Mouse (Mus musculus): Measurements from ENCODE around the gene Fmod. TPM values are rescaled to one million over a fixed set of nuclear protein-coding genes. Genes with fewer than 3 reads are reported as not detected.
A peak's percentile ranks its signal among the peaks of the same experiment; 100 is the strongest.

Gene Fmod
- 2.2 and 3.6 TPM in 2 replicates for polyA plus RNA-seq (2014; fragmentation: Nextera tagmentation; extraction: Ambion mirVana)

- Histone ChIP-seq H3K4me2 (ENCODE audit: low read depth, low read length, severe bottlenecking) (no peak within 1 kb of the TSS), H3K4me3 (ENCODE audit: low read depth, low read length) (no peak within 1 kb of the TSS), H3K27ac (ENCODE audit: low read depth, low read length) (no peak within 1 kb of the TSS), H3K27me3 (ENCODE audit: control insufficient read depth, insufficient read depth, low read length) (no peaks in the 10 kb centered on the region), H3K9me3 (ENCODE audit: control insufficient read depth, low read length) (no peaks in the 10 kb centered on the region), H3K4me1 (replicated peaks; ENCODE audit: control insufficient read depth, insufficient read depth, low read length) (no peaks in the 10 kb centered on the region), H3K9ac (ENCODE audit: low read length) (no peak within 1 kb of the TSS), H3K36me3 (ENCODE audit: control insufficient read depth, insufficient read depth, low read length) (no peaks in the 10 kb centered on the region)
- DNase-seq (ENCODE audit: low spot score) (no peak), ATAC-seq (replicated peaks; ENCODE audit: low FRiP score) (no peak)
- 50% methylated on average over 9 of the region's 9 CpGs for WGBS
These were observed at the start of gene Fmod for GRCm38 (mm10) chr1:134037172-134037571. TSS of gene Fmod (plus strand) at chr1:134037254.

GRCm38 (mm10) chr1:133988845-133989244 is 48.2 kb upstream of the Fmod start:
- no peak for ATAC-seq (replicated peaks; ENCODE audit: low FRiP score)
- 20% methylated on average over 3 of the region's 3 CpGs for WGBS
- no peak for DNase-seq (ENCODE audit: low spot score)
- H3K27me3 ChIP-seq (ENCODE audit: control insufficient read depth, insufficient read depth, low read length) = no peaks in the 10 kb centered on the region
- no peak overlapping the region for H3K4me2 ChIP-seq (ENCODE audit: low read depth, low read length, severe bottlenecking)
- no peak overlapping the region for H3K4me3 ChIP-seq (ENCODE audit: low read depth, low read length)
- H3K27ac ChIP-seq (ENCODE audit: low read depth, low read length) = no peak overlapping the region
- no peak overlapping the region for H3K9ac ChIP-seq (ENCODE audit: low read length)
- H3K36me3 ChIP-seq (ENCODE audit: control insufficient read depth, insufficient read depth, low read length) = no peaks in the 10 kb centered on the region
- no peaks in the 10 kb centered on the region for H3K4me1 ChIP-seq (replicated peaks; ENCODE audit: control insufficient read depth, insufficient read depth, low read length)
- no peaks in the 10 kb centered on the region for H3K9me3 ChIP-seq (ENCODE audit: control insufficient read depth, low read length)

GRCm38 (mm10) chr1:133991277-133991676 is 45.8 kb upstream of the Fmod start:
- Histone ChIP-seq H3K27ac (ENCODE audit: low read depth, low read length) (no peak overlapping the region), H3K27me3 (ENCODE audit: control insufficient read depth, insufficient read depth, low read length) (no peaks in the 10 kb centered on the region), H3K9ac (ENCODE audit: low read length) (no peak overlapping the region), H3K4me1 (replicated peaks; ENCODE audit: control insufficient read depth, insufficient read depth, low read length) (no peaks in the 10 kb centered on the region), H3K4me3 (ENCODE audit: low read depth, low read length) (no peak overlapping the region), H3K9me3 (ENCODE audit: control insufficient read depth, low read length) (no peaks in the 10 kb centered on the region), H3K36me3 (ENCODE audit: control insufficient read depth, insufficient read depth, low read length) (no peaks in the 10 kb centered on the region), H3K4me2 (ENCODE audit: low read depth, low read length, severe bottlenecking) (no peak overlapping the region)
- no peak for ATAC-seq (replicated peaks; ENCODE audit: low FRiP score)
- DNase-seq (ENCODE audit: low spot score) = peak; percentile 4
- 74% methylated on average over 8 of the region's 8 CpGs for WGBS

DNA sequence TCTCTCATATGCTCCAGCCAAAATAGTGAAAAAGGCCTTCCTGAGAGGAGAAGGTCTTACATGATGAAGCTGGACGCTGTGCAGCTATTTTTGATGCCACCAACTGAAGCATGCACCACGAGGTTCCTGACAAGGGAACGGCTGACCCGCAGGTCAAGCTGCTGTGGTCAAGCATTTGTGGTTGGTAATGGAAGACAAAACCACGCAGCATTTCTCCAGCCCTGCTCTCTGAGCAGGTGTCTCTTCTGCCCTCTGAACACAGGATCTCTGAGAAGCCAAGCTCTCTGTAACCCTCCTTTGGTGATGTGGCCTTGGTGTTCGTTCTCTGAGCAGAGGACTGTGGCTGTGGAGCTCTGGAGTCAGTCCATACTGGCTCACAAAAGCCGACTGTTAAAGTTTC is 31.6 kb upstream of the Fmod start:
- H3K36me3 ChIP-seq (ENCODE audit: control insufficient read depth, insufficient read depth, low read length) = no peaks in the 10 kb centered on the region
- no peaks in the 10 kb centered on the region for H3K9me3 ChIP-seq (ENCODE audit: control insufficient read depth, low read length)
- no peak overlapping the region for H3K27ac ChIP-seq (ENCODE audit: low read depth, low read length)
- no peak overlapping the region for H3K4me3 ChIP-seq (ENCODE audit: low read depth, low read length)
- 80% methylated on average over 7 of the region's 7 CpGs for WGBS
- no peak overlapping the region for H3K4me2 ChIP-seq (ENCODE audit: low read depth, low read length, severe bottlenecking)
- DNase-seq (ENCODE audit: low spot score) (no peak), ATAC-seq (replicated peaks; ENCODE audit: low FRiP score) (no peak)
- no peaks in the 10 kb centered on the region for H3K4me1 ChIP-seq (replicated peaks; ENCODE audit: control insufficient read depth, insufficient read depth, low read length)
- no peaks in the 10 kb centered on the region for H3K27me3 ChIP-seq (ENCODE audit: control insufficient read depth, insufficient read depth, low read length)
- no peak overlapping the region for H3K9ac ChIP-seq (ENCODE audit: low read length)

- Histone ChIP-seq H3K36me3 (ENCODE audit: control insufficient read depth, insufficient read depth, low read length) (no peaks in the 10 kb centered on the region), H3K9ac (ENCODE audit: low read length) (no peak overlapping the region), H3K4me1 (replicated peaks; ENCODE audit: control insufficient read depth, insufficient read depth, low read length) (no peaks in the 10 kb centered on the region), H3K4me3 (ENCODE audit: low read depth, low read length) (no peak overlapping the region), H3K4me2 (ENCODE audit: low read depth, low read length, severe bottlenecking) (no peak overlapping the region), H3K27ac (ENCODE audit: low read depth, low read length) (no peak overlapping the region), H3K27me3 (ENCODE audit: control insufficient read depth, insufficient read depth, low read length) (no peaks in the 10 kb centered on the region), H3K9me3 (ENCODE audit: control insufficient read depth, low read length) (no peaks in the 10 kb centered on the region)
- DNase-seq (ENCODE audit: low spot score) (peak; percentile 29), ATAC-seq (replicated peaks; ENCODE audit: low FRiP score) (no peak)
- 91% methylated on average over 11 of the region's 11 CpGs for WGBS
These were observed 30.8 kb upstream of the Fmod start for GRCm38 (mm10) chr1:134006105-134006764.

GRCm38 (mm10) chr1:134024293-134024971 is 12.6 kb upstream of the Fmod start:
- DNase-seq (ENCODE audit: low spot score) = no peak

DNA sequence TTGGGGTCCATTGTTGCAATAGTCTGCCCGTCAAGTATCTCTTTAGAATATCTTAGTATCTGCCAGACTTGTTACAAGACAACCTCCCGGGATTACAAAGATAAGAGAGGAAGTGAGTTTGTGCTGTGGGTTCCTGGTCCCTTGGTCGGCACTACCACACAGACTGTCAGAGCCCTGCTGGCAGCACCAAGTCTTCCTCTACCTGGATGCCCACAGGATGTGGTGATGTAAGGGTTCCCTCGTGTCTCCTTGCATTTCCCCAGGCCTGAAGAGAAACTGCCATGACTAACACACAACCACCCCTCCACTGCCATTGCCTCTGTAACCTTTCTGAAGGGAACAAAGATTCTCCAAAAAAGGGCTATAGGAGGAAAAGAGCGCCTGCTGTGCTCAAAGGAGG is 11.1 kb upstream of the Fmod start:
- Histone ChIP-seq H3K4me3 (ENCODE audit: low read depth, low read length) (no peak overlapping the region), H3K36me3 (ENCODE audit: control insufficient read depth, insufficient read depth, low read length) (no peaks in the 10 kb centered on the region), H3K27me3 (ENCODE audit: control insufficient read depth, insufficient read depth, low read length) (no peaks in the 10 kb centered on the region), H3K27ac (ENCODE audit: low read depth, low read length) (no peak overlapping the region), H3K4me2 (ENCODE audit: low read depth, low read length, severe bottlenecking) (no peak overlapping the region), H3K9ac (ENCODE audit: low read length) (no peak overlapping the region), H3K9me3 (ENCODE audit: control insufficient read depth, low read length) (no peaks in the 10 kb centered on the region), H3K4me1 (replicated peaks; ENCODE audit: control insufficient read depth, insufficient read depth, low read length) (no peaks in the 10 kb centered on the region; the same call in 1 of the 2 replicates)
- WGBS = 76% methylated on average over 5 of the region's 5 CpGs
- no peak for DNase-seq (ENCODE audit: low spot score)
- no peak for ATAC-seq (replicated peaks; ENCODE audit: low FRiP score)

More at GRCm38 (mm10) chr1:134024293-134024971, 12.6 kb upstream of the Fmod start:
- Histone ChIP-seq H3K4me2 (ENCODE audit: low read depth, low read length, severe bottlenecking) (no peak overlapping the region), H3K36me3 (ENCODE audit: control insufficient read depth, insufficient read depth, low read length) (no peaks in the 10 kb centered on the region), H3K4me3 (ENCODE audit: low read depth, low read length) (no peak overlapping the region), H3K4me1 (replicated peaks; ENCODE audit: control insufficient read depth, insufficient read depth, low read length) (no peaks in the 10 kb centered on the region; the same call in 1 of the 2 replicates), H3K9me3 (ENCODE audit: control insufficient read depth, low read length) (no peaks in the 10 kb centered on the region), H3K9ac (ENCODE audit: low read length) (no peak overlapping the region), H3K27ac (ENCODE audit: low read depth, low read length) (no peak overlapping the region), H3K27me3 (ENCODE audit: control insufficient read depth, insufficient read depth, low read length) (no peaks in the 10 kb centered on the region)
- ATAC-seq (replicated peaks; ENCODE audit: low FRiP score) = no peak
- 93% methylated on average over 9 of the region's 9 CpGs for WGBS

- ATAC-seq (replicated peaks; ENCODE audit: low FRiP score) (no peak), DNase-seq (ENCODE audit: low spot score) (no peak)
- no peaks in the 10 kb centered on the region for H3K36me3 ChIP-seq (ENCODE audit: control insufficient read depth, insufficient read depth, low read length)
- no peaks in the 10 kb centered on the region; the same call in 1 of the 2 replicates for H3K4me1 ChIP-seq (replicated peaks; ENCODE audit: control insufficient read depth, insufficient read depth, low read length)
- no peak overlapping the region for H3K4me3 ChIP-seq (ENCODE audit: low read depth, low read length)
- no peak overlapping the region for H3K27ac ChIP-seq (ENCODE audit: low read depth, low read length)
- H3K9me3 ChIP-seq (ENCODE audit: control insufficient read depth, low read length) = no peaks in the 10 kb centered on the region
- no peak overlapping the region for H3K9ac ChIP-seq (ENCODE audit: low read length)
- 80% methylated on average over 9 of the region's 9 CpGs for WGBS
- H3K27me3 ChIP-seq (ENCODE audit: control insufficient read depth, insufficient read depth, low read length) = no peaks in the 10 kb centered on the region
- no peak overlapping the region for H3K4me2 ChIP-seq (ENCODE audit: low read depth, low read length, severe bottlenecking)
These were observed 10.3 kb upstream of the Fmod start for GRCm38 (mm10) chr1:134026741-134027140.
